Comparison of ENCODE assay signal across 21 mouse cellular contexts in the genomic region with DNA sequence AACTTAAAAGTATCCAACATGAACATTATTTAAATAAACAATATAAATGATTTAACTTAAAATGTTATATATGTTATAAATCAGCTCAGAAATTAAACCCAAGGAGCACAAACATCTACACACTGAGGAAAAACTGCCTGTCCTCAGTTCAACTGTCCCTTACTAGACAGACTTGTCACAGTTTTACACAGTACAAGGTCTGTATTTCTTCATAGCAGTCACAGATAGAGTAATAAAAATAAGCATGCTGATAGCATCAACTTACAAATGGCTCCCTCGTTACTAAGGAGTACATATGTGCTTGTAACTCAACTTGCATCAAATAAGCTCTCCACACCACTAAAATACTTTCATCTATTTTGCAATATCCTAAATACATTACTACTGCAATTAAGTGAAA. TPM values are rescaled to one million over a fixed set of nuclear protein-coding genes. Genes with fewer than 3 reads are reported as not detected.
A peak's percentile ranks its signal among the peaks of the same experiment; 100 is the strongest.
DNase-seq lines count a peak whose midpoint lies in the region; ATAC-seq and TF ChIP-seq lines count a peak whose summit lies in the region.
"Had no signal": no experiment of that assay in that cellular context is flagged by ENCODE, and none has a peak within 500 bp of the region (broad histone marks: within the 10 kb centered on the region; RNA-seq: fewer than 3 reads in every experiment).

No protein-coding gene starts in this region.

- WGBS in intestine, embryonic 16.5 days = 77% methylated on average over 1 of the region's 1 CpGs
- whole genome bisulfite sequencing in intestine, embryonic 15.5 days = 72% methylated on average over 1 of the region's 1 CpGs
- WGBS in liver, adult 2 months = 26% methylated on average over 1 of the region's 1 CpGs
- WGBS in liver, postnatal 0 days (ENCODE audit: insufficient replicate concordance) = 83% methylated on average over 1 of the region's 1 CpGs
- 51% methylated on average over 1 of the region's 1 CpGs for WGBS in intestine, postnatal 0 days

- DNase-seq in liver, adult 2 months (ENCODE audit: extremely low read depth, low read depth, low spot score) = peak; percentile 28
- no peak for DNase-seq in liver, postnatal 0 days
- DNase-seq: adrenal gland, adult 2 months; adrenal gland, adult 8-10 months; adrenal gland, postnatal 10 days; adrenal gland, postnatal 14 days; adrenal gland, postnatal 25 days; adrenal gland, postnatal 36 days; B cell, adult 2 months; cerebellum, adult 11 months; cerebellum, adult 11-12 months; cerebellum, adult 18-20 months had no signal

- no peak for TF ChIP-seq POLR2A in liver, adult 2 months (IDR thresholded peaks at IDR 0.05; ENCODE audit: extremely low read depth, insufficient read depth, low read length)

- H3K79me2 ChIP-seq in liver, adult 2 months (ENCODE audit: control insufficient read depth, insufficient read depth, low read length) = peaks cover 12% of the 10 kb centered on the region; the same call in 1 of the 2 replicates

- no peak overlapping the region for H3K9ac ChIP-seq in intestine, embryonic 16.5 days (ENCODE audit: low read depth, low read length)
- no peak overlapping the region for H3K9ac ChIP-seq in intestine, embryonic 15.5 days
- H3K9ac ChIP-seq in liver, adult 2 months (ENCODE audit: low read depth, low read length) = no peak overlapping the region
- no peak overlapping the region for H3K9ac ChIP-seq in liver, postnatal 0 days (replicated peaks)
- H3K9ac ChIP-seq in intestine, postnatal 0 days (ENCODE audit: low read depth, low read length) = no peak overlapping the region

- no peak for TF ChIP-seq EP300 in liver, postnatal 0 days (IDR thresholded peaks at IDR 0.05; ENCODE audit: low read depth)

- no peaks in the 10 kb centered on the region for H3K9me3 ChIP-seq in intestine, embryonic 16.5 days (ENCODE audit: control insufficient read depth, low read length)
- no peaks in the 10 kb centered on the region for H3K9me3 ChIP-seq in intestine, embryonic 15.5 days
- no peaks in the 10 kb centered on the region for H3K9me3 ChIP-seq in liver, postnatal 0 days (ENCODE audit: low read length)
- H3K9me3 ChIP-seq in intestine, postnatal 0 days (ENCODE audit: control insufficient read depth) = no peaks in the 10 kb centered on the region
- H3K9me3 ChIP-seq: G1E had no signal

- no peaks in the 10 kb centered on the region for H3K4me1 ChIP-seq in intestine, embryonic 16.5 days (ENCODE audit: control insufficient read depth, insufficient read depth, low read length)
- no peaks in the 10 kb centered on the region for H3K4me1 ChIP-seq in intestine, embryonic 15.5 days (replicated peaks)
- H3K4me1 ChIP-seq in liver, adult 2 months (ENCODE audit: control insufficient read depth, insufficient read depth, low read length) = peaks cover 15% of the 10 kb centered on the region
- H3K4me1 ChIP-seq in liver, postnatal 0 days (ENCODE audit: insufficient read depth) = peaks cover 5% of the 10 kb centered on the region
- H3K4me1 ChIP-seq in intestine, postnatal 0 days (replicated peaks; ENCODE audit: control insufficient read depth, insufficient read depth, low read length) = no peaks in the 10 kb centered on the region

- no peaks in the 10 kb centered on the region for H3K27me3 ChIP-seq in intestine, embryonic 16.5 days (replicated peaks; ENCODE audit: control insufficient read depth, insufficient read depth, low read length)
- H3K27me3 ChIP-seq in intestine, embryonic 15.5 days (replicated peaks) = no peaks in the 10 kb centered on the region
- H3K27me3 ChIP-seq in liver, adult 2 months (ENCODE audit: control insufficient read depth, insufficient read depth, low read length) = no peaks in the 10 kb centered on the region
- no peaks in the 10 kb centered on the region for H3K27me3 ChIP-seq in liver, postnatal 0 days (ENCODE audit: insufficient read depth, low read length)
- no peaks in the 10 kb centered on the region for H3K27me3 ChIP-seq in intestine, postnatal 0 days (replicated peaks; ENCODE audit: control insufficient read depth, insufficient read depth, low read length)
- H3K27me3 ChIP-seq: CH12.LX, Patski had no signal

- no peak for TF ChIP-seq CTCF in liver, adult 2 months (IDR thresholded peaks at IDR 0.05; ENCODE audit: low read depth, low read length)
- no peak for TF ChIP-seq CTCF in liver, postnatal 0 days (IDR thresholded peaks at IDR 0.05; ENCODE audit: low read depth)
- TF ChIP-seq CTCF in intestine, postnatal 0 days (IDR thresholded peaks at IDR 0.05; ENCODE audit: low read depth) = no peak

- H3K4me3 ChIP-seq in intestine, embryonic 16.5 days (ENCODE audit: low read length) = no peak overlapping the region
- H3K4me3 ChIP-seq in intestine, embryonic 15.5 days (replicated peaks) = no peak overlapping the region
- H3K4me3 ChIP-seq in liver, adult 2 months (ENCODE audit: insufficient read depth, low read depth, low read length) = no peak overlapping the region
- no peak overlapping the region for H3K4me3 ChIP-seq in liver, postnatal 0 days (ENCODE audit: low read depth, low read length)
- no peak overlapping the region for H3K4me3 ChIP-seq in intestine, postnatal 0 days (ENCODE audit: low read depth, low read length)

- no peak overlapping the region for H3K4me2 ChIP-seq in intestine, embryonic 16.5 days (ENCODE audit: low read depth, low read length)
- H3K4me2 ChIP-seq in intestine, embryonic 15.5 days (replicated peaks) = no peak overlapping the region
- no peak overlapping the region for H3K4me2 ChIP-seq in liver, postnatal 0 days (ENCODE audit: low read depth, low read length)
- H3K4me2 ChIP-seq in intestine, postnatal 0 days (replicated peaks; ENCODE audit: low read depth) = no peak overlapping the region

- H3K27ac ChIP-seq in intestine, embryonic 16.5 days (ENCODE audit: low read length) = no peak overlapping the region; the same call in 1 of the 2 replicates
- H3K27ac ChIP-seq in intestine, embryonic 15.5 days = no peak overlapping the region
- H3K27ac ChIP-seq in liver, adult 2 months (replicated peaks; ENCODE audit: insufficient read depth, low read depth, low read length) = no peak overlapping the region
- H3K27ac ChIP-seq in liver, postnatal 0 days (ENCODE audit: low read depth) = no peak overlapping the region
- H3K27ac ChIP-seq in intestine, postnatal 0 days (ENCODE audit: low read depth, low read length) = peak overlapping the region; percentile 62; the same call in 1 of the 2 replicates

- peak; percentile 71 for ATAC-seq in intestine, embryonic 16.5 days
- no peak for ATAC-seq in intestine, embryonic 15.5 days
- ATAC-seq in liver, postnatal 0 days = no peak
- peak; percentile 85 for ATAC-seq in intestine, postnatal 0 days
- ATAC-seq in erythroid progenitor cell, adult 5-6 weeks (replicated peaks; ENCODE audit: low FRiP score, poor library complexity, severe bottlenecking) = no peak
- ATAC-seq: activated CD4-positive, CD25-positive, alpha-beta regulatory T cell, adult 4 months; CD4-positive, CD25-positive, alpha-beta regulatory T cell, adult 4 months; Patski had no signal

- peaks cover 3% of the 10 kb centered on the region; the same call in 1 of the 2 replicates for H3K36me3 ChIP-seq in intestine, embryonic 16.5 days (ENCODE audit: control insufficient read depth, insufficient read depth, low read length)
- peaks cover 8% of the 10 kb centered on the region for H3K36me3 ChIP-seq in intestine, embryonic 15.5 days
- H3K36me3 ChIP-seq in liver, adult 2 months (ENCODE audit: control insufficient read depth, insufficient read depth, low read length) = peaks cover 37% of the 10 kb centered on the region
- H3K36me3 ChIP-seq in liver, postnatal 0 days (replicated peaks; ENCODE audit: insufficient read depth, low read length) = peaks cover 30% of the 10 kb centered on the region
- H3K36me3 ChIP-seq in intestine, postnatal 0 days (ENCODE audit: control insufficient read depth, insufficient read depth) = peaks cover 30% of the 10 kb centered on the region

RNA-seq across cellular contexts. Expression of gene Ergic2, which starts 7.0 kb away (rescaled TPM):
- 182 and 206 TPM in 2 replicates for polyA plus RNA-seq in intestine, embryonic 16.5 days (2015; fragmentation: Nextera tagmentation; extraction: Ambion mirVana)
- 184 and 215 TPM in 2 replicates for polyA plus RNA-seq in intestine, embryonic 15.5 days (2015; fragmentation: Nextera tagmentation; extraction: Ambion mirVana)
- 80.0 and 94.7 TPM in 2 replicates for total RNA-seq in liver, adult 2 months (2014; rRNA removed)
- polyA plus RNA-seq in liver, adult 2 months (2012; rRNA removed) = 25.7 and 31.8 TPM in 2 replicates
- polyA plus RNA-seq in liver, postnatal 0 days (2015; fragmentation: Nextera tagmentation; extraction: Ambion mirVana) = 102 TPM in 2 replicates
- polyA plus RNA-seq in intestine, postnatal 0 days (2015; fragmentation: Nextera tagmentation; extraction: Ambion mirVana) = 198 and 202 TPM in 2 replicates
- 98.0 and 181 TPM in 2 replicates for total RNA-seq in erythroid progenitor cell, adult 5-6 weeks (2015; ENCODE audit: low replicate concordance)
- total RNA-seq in erythroid progenitor cell, adult 5-6 weeks (2017; ENCODE audit: low replicate concordance) = 192 and 215 TPM in 2 replicates

Comparison
In these comparisons a context has a peak if more than half of its experiments do, and no peak if none do; other contexts are left out.
1. ATAC-seq: peak in intestine, embryonic 16.5 days (single experiment) and intestine, postnatal 0 days (single experiment); none in intestine, embryonic 15.5 days (single experiment), liver, postnatal 0 days (single experiment) and erythroid progenitor cell, adult 5-6 weeks (single experiment).